ENCODE assay signal across 9 mouse cellular contexts in the genomic region with DNA sequence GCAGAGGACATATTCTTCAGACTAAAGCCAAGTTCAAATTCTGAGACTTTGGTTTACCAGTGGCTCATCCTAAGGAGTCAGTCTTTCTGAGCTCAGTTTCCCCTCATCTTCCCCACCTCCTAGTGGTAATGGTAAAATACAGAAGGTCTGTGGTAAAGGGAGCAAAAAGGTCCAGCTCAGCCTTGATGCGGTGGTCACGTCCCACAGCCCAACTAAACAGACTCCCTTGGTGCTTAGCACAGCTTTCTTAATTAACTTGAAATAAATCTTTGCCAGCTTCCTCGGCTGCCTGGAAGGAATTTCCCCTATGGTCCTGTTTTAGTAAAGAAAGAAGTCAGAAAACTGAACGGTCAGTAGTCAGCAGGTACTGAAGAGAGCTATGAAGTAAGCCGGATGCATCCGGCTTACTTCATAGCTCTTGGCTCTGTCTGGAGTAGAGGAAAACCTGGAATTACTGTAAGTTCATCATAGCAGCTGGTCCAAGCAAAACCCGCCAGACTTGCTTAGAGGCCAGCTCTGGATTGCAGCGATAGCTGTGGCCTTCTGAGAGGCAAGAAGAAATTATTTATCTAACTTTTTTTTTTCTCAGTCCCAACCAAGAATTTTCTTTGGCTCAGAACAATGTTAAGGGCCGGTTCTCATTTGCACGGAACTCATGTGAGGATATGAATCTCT.
DNase-seq lines count a peak whose midpoint lies in the region; ATAC-seq and TF ChIP-seq lines count a peak whose summit lies in the region.
"Had no signal": no experiment of that assay in that cellular context is flagged by ENCODE, and none has a peak within 500 bp of the region (broad histone marks: within the 10 kb centered on the region; RNA-seq: fewer than 3 reads in every experiment).

No protein-coding gene starts in this region.

- no peaks in the 10 kb centered on the region for H3K27me3 ChIP-seq in midbrain, embryonic 14.5 days (ENCODE audit: control insufficient read depth, insufficient read depth, low read length)
- H3K27me3 ChIP-seq in midbrain, embryonic 16.5 days (ENCODE audit: control insufficient read depth, insufficient read depth, low read depth, low read length): no peaks in the 10 kb centered on the region
- no peaks in the 10 kb centered on the region for H3K27me3 ChIP-seq in kidney, adult 2 months (replicated peaks; ENCODE audit: control insufficient read depth, insufficient read depth, low read length)
- H3K27me3 ChIP-seq: embryonic facial prominence, embryonic 13.5 days had no signal

- H3K4me3 ChIP-seq in midbrain, embryonic 14.5 days (replicated peaks; ENCODE audit: low read depth, low read length): no peak overlapping the region
- H3K4me3 ChIP-seq in midbrain, embryonic 16.5 days (ENCODE audit: low read depth, low read length): no peak overlapping the region
- no peak overlapping the region for H3K4me3 ChIP-seq in kidney, adult 2 months (ENCODE audit: insufficient read depth, low read depth, low read length)
- H3K4me3 ChIP-seq: embryonic facial prominence, embryonic 13.5 days had no signal

- no peaks in the 10 kb centered on the region for H3K4me1 ChIP-seq in midbrain, embryonic 14.5 days (ENCODE audit: control insufficient read depth, insufficient read depth, low read length)
- peaks cover 7% of the 10 kb centered on the region; the same call in 1 of the 2 replicates for H3K4me1 ChIP-seq in midbrain, embryonic 16.5 days (ENCODE audit: control insufficient read depth, insufficient read depth, low read length)
- peaks cover 8% of the 10 kb centered on the region; the same call in 1 of the 2 replicates for H3K4me1 ChIP-seq in kidney, adult 2 months (ENCODE audit: control insufficient read depth, insufficient read depth, low read length)

- ATAC-seq in midbrain, embryonic 14.5 days (ENCODE audit: low FRiP score, low TSS enrichment): no peak
- ATAC-seq in midbrain, embryonic 16.5 days: no peak

- no peak for TF ChIP-seq POLR2A in kidney, adult 2 months (IDR thresholded peaks at IDR 0.05; ENCODE audit: low read depth, low read length)

- H3K36me3 ChIP-seq in midbrain, embryonic 14.5 days (ENCODE audit: control insufficient read depth, insufficient read depth, low read length): no peaks in the 10 kb centered on the region
- H3K36me3 ChIP-seq in midbrain, embryonic 16.5 days (ENCODE audit: control insufficient read depth, insufficient read depth, low read length): no peaks in the 10 kb centered on the region
- H3K36me3 ChIP-seq in kidney, adult 2 months (ENCODE audit: control insufficient read depth, insufficient read depth, low read length): no peaks in the 10 kb centered on the region
- H3K36me3 ChIP-seq: embryonic facial prominence, embryonic 13.5 days had no signal

- no peak overlapping the region for H3K4me2 ChIP-seq in midbrain, embryonic 14.5 days (ENCODE audit: low read length)
- H3K4me2 ChIP-seq in midbrain, embryonic 16.5 days (ENCODE audit: low read length): no peak overlapping the region
- H3K4me2 ChIP-seq: embryonic facial prominence, embryonic 13.5 days had no signal

- TF ChIP-seq CTCF in kidney, adult 2 months (conservative IDR thresholded peaks at IDR 0.05; ENCODE audit: insufficient read depth, insufficient read length, low read depth, low read length): no peak

- DNase-seq in adrenal gland, postnatal 10 days: peak; percentile 18
- no peak for DNase-seq in adrenal gland, adult 18-20 months (ENCODE audit: low spot score in 2 of 2)
- DNase-seq in midbrain, embryonic 14.5 days: peak; percentile 17
- peak; percentile 59 for DNase-seq in kidney, adult 2 months
- DNase-seq in skeletal muscle tissue, adult 2 months (ENCODE audit: low read depth, low spot score): peak; percentile 39
- no peak for DNase-seq in cerebellum, postnatal 4 days (ENCODE audit: low spot score in 2 of 2)
- DNase-seq in retina, embryonic 14.5 days (ENCODE audit: low spot score): no peak

- no peak overlapping the region for H3K27ac ChIP-seq in midbrain, embryonic 14.5 days (replicated peaks; ENCODE audit: low read depth, low read length)
- H3K27ac ChIP-seq in midbrain, embryonic 16.5 days (ENCODE audit: low read length): no peak overlapping the region
- 0 out of 2 replicates have a peak overlapping the region, but pooled peaks have one; percentile 17 for H3K27ac ChIP-seq in kidney, adult 2 months (ENCODE audit: insufficient read depth, low read depth, low read length)
- H3K27ac ChIP-seq: embryonic facial prominence, embryonic 13.5 days had no signal

- no peak overlapping the region for H3K9ac ChIP-seq in midbrain, embryonic 14.5 days (replicated peaks; ENCODE audit: low read length)
- H3K9ac ChIP-seq in midbrain, embryonic 16.5 days (ENCODE audit: low read depth, low read length): no peak overlapping the region
- H3K9ac ChIP-seq: embryonic facial prominence, embryonic 13.5 days had no signal

- H3K9me3 ChIP-seq in midbrain, embryonic 14.5 days (ENCODE audit: control insufficient read depth, low read length): no peaks in the 10 kb centered on the region
- no peaks in the 10 kb centered on the region for H3K9me3 ChIP-seq in midbrain, embryonic 16.5 days (replicated peaks; ENCODE audit: control insufficient read depth, low read length, poor library complexity, severe bottlenecking)
- H3K9me3 ChIP-seq: embryonic facial prominence, embryonic 13.5 days had no signal

- 79% methylated on average over 10 of the region's 10 CpGs for WGBS in midbrain, embryonic 14.5 days
- WGBS in midbrain, embryonic 16.5 days: 67% methylated on average over 10 of the region's 10 CpGs
- 23% methylated on average over 10 of the region's 10 CpGs for WGBS in kidney, adult 2 months

Comparison
In these comparisons a context has a peak if more than half of its experiments do, and no peak if none do; other contexts are left out.
1. DNase-seq: peak in adrenal gland, postnatal 10 days (single experiment), midbrain, embryonic 14.5 days (single experiment), kidney, adult 2 months (single experiment) and skeletal muscle tissue, adult 2 months (single experiment); none in adrenal gland, adult 18-20 months (0 of 2), cerebellum, postnatal 4 days (0 of 2) and retina, embryonic 14.5 days (single experiment).